Mouse (Mus musculus) liver, postnatal 0 days (tissue): ENCODE measurements at regions not wholly inside any gene's neighbourhood (a gene's known extent, or its start where the extent isn't known, plus 50 kb on each side); places are given as distances from the start of the nearest gene placed in this dataset.

Source experiments
- CTCF ChIP-seq: sonication (generic); IDR thresholded peaks from 2 replicates; pipeline ENCODE4 v1.5.1; 2016; ENCODE audit warnings: antibody characterized with exemption, low read depth
- EP300 ChIP-seq: IDR thresholded peaks from 2 replicates; pipeline ENCODE4 v1.6.1; 2016; ENCODE audit warnings: antibody characterized with exemption, low read depth, mild to moderate bottlenecking

GRCm38 (mm10) chr16:77461459-77461858, 140.4 kb downstream of the Gm11146 start:
- TF ChIP-seq CTCF = no peak
- no peak for TF ChIP-seq EP300
